Mouse (Mus musculus): ENCODE measurements around the gene Pmpcb. TPM values are rescaled to one million over a fixed set of nuclear protein-coding genes. Genes with fewer than 3 reads are reported as not detected.
A peak's percentile ranks its signal among the peaks of the same experiment; 100 is the strongest.

Pmpcb gene
- polyA plus RNA-seq, 1 experiment, result 92.8 TPM

- Histone ChIP-seq H3K27me3 (ENCODE audit: control insufficient read depth, insufficient read depth, insufficient read length) (no peaks in the 10 kb centered on the region), H3K79me2 (ENCODE audit: control insufficient read depth, insufficient read depth) (no peaks in the 10 kb centered on the region), H3K4me3 (ENCODE audit: insufficient read depth, poor library complexity, severe bottlenecking) (no peak overlapping the region), H3ac (ENCODE audit: control insufficient read depth, insufficient read length, low read depth) (no peak overlapping the region), H3K79me3 (ENCODE audit: low read depth) (no peaks in the 10 kb centered on the region), H3K36me3 (ENCODE audit: control insufficient read depth, insufficient read depth) (no peaks in the 10 kb centered on the region)
- TF ChIP-seq USF1 (IDR thresholded peaks at IDR 0.05; ENCODE audit: low read depth) (no peak), CTCF (IDR thresholded peaks at IDR 0.05; ENCODE audit: control insufficient read depth, insufficient read depth, insufficient read length) (no peak), MYOD1 (IDR thresholded peaks at IDR 0.05; ENCODE audit: control insufficient read depth, insufficient read length, low read depth) (no peak)
Observed at GRCm38 (mm10) chr5:21718546-21718945, 18.4 kb upstream of the Pmpcb start.

GRCm38 (mm10) chr5:21719209-21719608 is 17.7 kb upstream of the Pmpcb start:
- no peak overlapping the region for H3K4me3 ChIP-seq (ENCODE audit: insufficient read depth, poor library complexity, severe bottlenecking)
- no peaks in the 10 kb centered on the region for H3K36me3 ChIP-seq (ENCODE audit: control insufficient read depth, insufficient read depth)
- no peaks in the 10 kb centered on the region for H3K79me2 ChIP-seq (ENCODE audit: control insufficient read depth, insufficient read depth)
- H3K27me3 ChIP-seq (ENCODE audit: control insufficient read depth, insufficient read depth, insufficient read length), result no peaks in the 10 kb centered on the region
- H3K79me3 ChIP-seq (ENCODE audit: low read depth), result no peaks in the 10 kb centered on the region
- no peak for TF ChIP-seq CEBPB (IDR thresholded peaks at IDR 0.05; ENCODE audit: low read depth)
- no peak overlapping the region for H3ac ChIP-seq (ENCODE audit: control insufficient read depth, insufficient read length, low read depth)

- Histone ChIP-seq H3K79me2 (ENCODE audit: control insufficient read depth, insufficient read depth) (no peaks in the 10 kb centered on the region), H3K79me3 (ENCODE audit: low read depth) (no peaks in the 10 kb centered on the region), H3K4me3 (ENCODE audit: insufficient read depth, poor library complexity, severe bottlenecking) (no peak overlapping the region), H3K36me3 (ENCODE audit: control insufficient read depth, insufficient read depth) (no peaks in the 10 kb centered on the region), H3K27me3 (ENCODE audit: control insufficient read depth, insufficient read depth, insufficient read length) (no peaks in the 10 kb centered on the region), H3ac (ENCODE audit: control insufficient read depth, insufficient read length, low read depth) (no peak overlapping the region)
- no peak for TF ChIP-seq USF1 (IDR thresholded peaks at IDR 0.05; ENCODE audit: low read depth)
Observed at GRCm38 (mm10) chr5:21724427-21724826, 12.5 kb upstream of the Pmpcb start.

- no peaks in the 10 kb centered on the region for H3K36me3 ChIP-seq (ENCODE audit: control insufficient read depth, insufficient read depth)
- H3K79me3 ChIP-seq (ENCODE audit: low read depth), result no peaks in the 10 kb centered on the region
- no peaks in the 10 kb centered on the region for H3K27me3 ChIP-seq (ENCODE audit: control insufficient read depth, insufficient read depth, insufficient read length)
- H3K4me3 ChIP-seq (ENCODE audit: insufficient read depth, poor library complexity, severe bottlenecking), result no peak overlapping the region
- TF ChIP-seq CEBPB (IDR thresholded peaks at IDR 0.05; ENCODE audit: low read depth), result no peak
- no peak for TF ChIP-seq MYOG (IDR thresholded peaks at IDR 0.05; ENCODE audit: control insufficient read depth, extremely low read depth, insufficient read length)
- no peak for TF ChIP-seq CTCF (IDR thresholded peaks at IDR 0.05; ENCODE audit: control insufficient read depth, insufficient read depth, insufficient read length)
- TF ChIP-seq MAX (IDR thresholded peaks at IDR 0.05), result no peak
- no peak for TF ChIP-seq MYOD1 (IDR thresholded peaks at IDR 0.05; ENCODE audit: control insufficient read depth, insufficient read length, low read depth)
- no peak for TF ChIP-seq FOSL1 (IDR thresholded peaks at IDR 0.05; ENCODE audit: insufficient read depth, low read length, poor library complexity, severe bottlenecking)
- no peaks in the 10 kb centered on the region for H3K79me2 ChIP-seq (ENCODE audit: control insufficient read depth, insufficient read depth)
- no peak overlapping the region for H3ac ChIP-seq (ENCODE audit: control insufficient read depth, insufficient read length, low read depth)
Observed at GRCm38 (mm10) chr5:21724872-21725271, 12.1 kb upstream of the Pmpcb start.

GRCm38 (mm10) chr5:21729107-21729506 is 7.8 kb upstream of the Pmpcb start:
- TF ChIP-seq USF1 (IDR thresholded peaks at IDR 0.05; ENCODE audit: low read depth) (no peak), MYOG (IDR thresholded peaks at IDR 0.05; ENCODE audit: control insufficient read depth, extremely low read depth, insufficient read length) (no peak), CEBPB (IDR thresholded peaks at IDR 0.05; ENCODE audit: low read depth) (no peak)
- H3K79me2 ChIP-seq (ENCODE audit: control insufficient read depth, insufficient read depth), result no peaks in the 10 kb centered on the region
- H3K4me3 ChIP-seq (ENCODE audit: insufficient read depth, poor library complexity, severe bottlenecking), result no peak overlapping the region
- no peaks in the 10 kb centered on the region for H3K79me3 ChIP-seq (ENCODE audit: low read depth)
- H3K27me3 ChIP-seq (ENCODE audit: control insufficient read depth, insufficient read depth, insufficient read length), result no peaks in the 10 kb centered on the region
- no peaks in the 10 kb centered on the region for H3K36me3 ChIP-seq (ENCODE audit: control insufficient read depth, insufficient read depth)
- H3ac ChIP-seq (ENCODE audit: control insufficient read depth, insufficient read length, low read depth), result no peak overlapping the region

- Histone ChIP-seq H3ac (ENCODE audit: control insufficient read depth, insufficient read length, low read depth) (no peak overlapping the region), H3K36me3 (ENCODE audit: control insufficient read depth, insufficient read depth) (no peaks in the 10 kb centered on the region), H3K27me3 (ENCODE audit: control insufficient read depth, insufficient read depth, insufficient read length) (no peaks in the 10 kb centered on the region), H3K4me3 (ENCODE audit: insufficient read depth, poor library complexity, severe bottlenecking) (no peak overlapping the region), H3K79me3 (ENCODE audit: low read depth) (peaks cover under 1% of the 10 kb centered on the region), H3K79me2 (ENCODE audit: control insufficient read depth, insufficient read depth) (peaks cover 3% of the 10 kb centered on the region)
- TF ChIP-seq USF1 (IDR thresholded peaks at IDR 0.05; ENCODE audit: low read depth) (peak; percentile 24), FOSL1 (IDR thresholded peaks at IDR 0.05; ENCODE audit: insufficient read depth, low read length, poor library complexity, severe bottlenecking) (no peak)
Observed at GRCm38 (mm10) chr5:21732177-21732911, 4.6 kb upstream of the Pmpcb start.

GRCm38 (mm10) chr5:21732930-21733329 is 4.0 kb upstream of the Pmpcb start:
- no peak overlapping the region for H3ac ChIP-seq (ENCODE audit: control insufficient read depth, insufficient read length, low read depth)
- peaks cover 7% of the 10 kb centered on the region for H3K79me3 ChIP-seq (ENCODE audit: low read depth)
- TF ChIP-seq CTCF (IDR thresholded peaks at IDR 0.05; ENCODE audit: control insufficient read depth, insufficient read depth, insufficient read length), result peak; percentile 40
- TF ChIP-seq MAX (IDR thresholded peaks at IDR 0.05), result no peak

More at GRCm38 (mm10) chr5:21732930-21733329, 4.0 kb upstream of the Pmpcb start:
- Histone ChIP-seq H3K27me3 (ENCODE audit: control insufficient read depth, insufficient read depth, insufficient read length) (no peaks in the 10 kb centered on the region), H3K36me3 (ENCODE audit: control insufficient read depth, insufficient read depth) (no peaks in the 10 kb centered on the region), H3K4me3 (ENCODE audit: insufficient read depth, poor library complexity, severe bottlenecking) (no peak overlapping the region), H3K79me2 (ENCODE audit: control insufficient read depth, insufficient read depth) (peaks cover 9% of the 10 kb centered on the region)

Measured in C2C12 (cell line).